Mouse (Mus musculus) limb, embryonic 14.5 days (tissue): ENCODE measurements around the gene Smc1b. TPM values are rescaled to one million over a fixed set of nuclear protein-coding genes. Genes with fewer than 3 reads are reported as not detected.
"Not testable (repeated sequence)": the region's sequence is repeated elsewhere in the genome, so short reads cannot be mapped to it uniquely, and the experiment has no call there.

Source experiments
- ATAC-seq: fragments of 200-750 bp; cut with Nextera tagmentation; 2 replicates; pipeline ENCODE4 v1.8.0; 2017; ENCODE audit warnings: low read depth, moderate number of reproducible peaks, moderate TSS enrichment; ENCODE audit not compliant: low FRiP score
- DNase-seq: peaks from one replicate; pipeline ENCODE4 v3.0.0-alpha.2; 2015; ENCODE audit warnings: low spot score
- H3K27ac ChIP-seq: fragments of 300-500 bp; sonication (generic); replicated peaks from 2 replicates; pipeline ENCODE4 v1.5.1; 2014; ENCODE audit warnings: low read depth, mild to moderate bottlenecking, low read length, moderate library complexity, mixed read lengths
- H3K27me3 ChIP-seq: fragments of 300-500 bp; sonication (generic); 2 replicates; pipeline ENCODE4 v1.6.1; 2014; ENCODE audit warnings: low read length, mixed read lengths; ENCODE audit not compliant: control insufficient read depth, insufficient read depth
- H3K36me3 ChIP-seq: fragments of 300-500 bp; sonication (generic); 2 replicates; pipeline ENCODE4 v1.6.1; 2014; ENCODE audit warnings: mild to moderate bottlenecking, low read length, moderate library complexity, mixed read lengths; ENCODE audit not compliant: control insufficient read depth, insufficient read depth
- H3K4me1 ChIP-seq: fragments of 300-500 bp; sonication (generic); 2 replicates; pipeline ENCODE4 v1.6.1; 2014; ENCODE audit warnings: antibody characterized with exemption, low read length, mixed read lengths; ENCODE audit not compliant: control insufficient read depth, insufficient read depth
- H3K4me2 ChIP-seq: fragments of 300-500 bp; sonication (generic); replicated peaks from 2 replicates; pipeline ENCODE4 v1.6.1; 2014; ENCODE audit warnings: low read depth, mild to moderate bottlenecking, low read length, moderate library complexity; ENCODE audit not compliant: severe bottlenecking
- H3K4me3 ChIP-seq: fragments of 300-500 bp; sonication (generic); replicated peaks from 2 replicates; pipeline ENCODE4 v1.5.1; 2014; ENCODE audit warnings: low read length
- H3K9ac ChIP-seq: fragments of 300-500 bp; sonication (generic); 2 replicates; pipeline ENCODE4 v1.6.1; 2014; ENCODE audit warnings: mild to moderate bottlenecking, low read depth, low read length, moderate library complexity; ENCODE audit not compliant: severe bottlenecking
- H3K9me3 ChIP-seq: fragments of 300-500 bp; sonication (generic); 2 replicates; pipeline ENCODE4 v1.6.1; 2016; ENCODE audit warnings: low read length; ENCODE audit not compliant: control insufficient read depth
- POLR2A ChIP-seq: fragments of 200-500 bp; IDR thresholded peaks from 2 replicates; pipeline ENCODE4 v1.8.0; 2012; ENCODE audit warnings: inconsistent platforms, mild to moderate bottlenecking, moderate library complexity, borderline replicate concordance; ENCODE audit not compliant: insufficient read depth, insufficient read length; ENCODE audit errors: extremely low read depth
- WGBS: fragments of 180-500 bp; shearing (Covaris S2); extraction: QIAGEN DNeasy Blood & Tissue Kit; methylation state at CpG from one replicate; pipeline ENCODE4 v1.1.7; 2014; 5-methylcytosine and 5-hydroxymethylcytosine counted together
- polyA plus RNA-seq, 2 experiments: library from polyadenylated mRNA; depleted of rRNA in 1 of 2; stranded (reverse) in 1 of 2; unstranded in 1 of 2; fragments of >200 nt; fragmentation: Nextera tagmentation in 1 of 2; extraction: Ambion mirVana in 1 of 2; gene quantifications; 2 replicates each; pipeline versions ENCODE4 v1.2.1 to v1.2.3; 2012 to 2014

Smc1b gene
- polyA plus RNA-seq, 2 experiments = 0.52 to 0.72 TPM

GRCm38 (mm10) chr15:85036566-85037342, 95.0 kb downstream of the Smc1b start:
- DNase-seq (peak; percentile 94), ATAC-seq (peak; percentile 94)
- peaks cover 13% of the 10 kb centered on the region for H3K4me1 ChIP-seq
- peak overlapping the region; percentile 74 for H3K4me3 ChIP-seq
- no peaks in the 10 kb centered on the region for H3K27me3 ChIP-seq
- H3K27ac ChIP-seq = no peak overlapping the region
- peak overlapping the region; percentile 73 for H3K9ac ChIP-seq
- peak; percentile 54; the same call in 1 of the 2 replicates for TF ChIP-seq POLR2A
- no peaks in the 10 kb centered on the region for H3K9me3 ChIP-seq
- H3K36me3 ChIP-seq = no peaks in the 10 kb centered on the region
- peak overlapping the region; percentile 68 for H3K4me2 ChIP-seq
- under 1% methylated on average over 33 of the region's 75 CpGs for WGBS

GRCm38 (mm10) chr15:85033916-85034315, 97.8 kb downstream of the Smc1b start:
- DNase-seq, H3K4me3 ChIP-seq, H3K36me3 ChIP-seq, H3K27ac ChIP-seq, H3K4me2 ChIP-seq, H3K4me1 ChIP-seq, H3K27me3 ChIP-seq, ATAC-seq, H3K9me3 ChIP-seq, H3K9ac ChIP-seq: not testable (repeated sequence)
- WGBS = 39% methylated on average over 5 of the region's 7 CpGs

GRCm38 (mm10) chr15:85031866-85032265, 99.9 kb downstream of the Smc1b start:
- Histone ChIP-seq H3K9me3 (no peaks in the 10 kb centered on the region), H3K4me2 (no peak overlapping the region), H3K27me3 (no peaks in the 10 kb centered on the region), H3K4me1 (no peaks in the 10 kb centered on the region; the same call in 1 of the 2 replicates), H3K4me3 (no peak overlapping the region), H3K27ac (no peak overlapping the region), H3K9ac (no peak overlapping the region), H3K36me3 (no peaks in the 10 kb centered on the region)
- TF ChIP-seq POLR2A = no peak
- ATAC-seq (no peak), DNase-seq (no peak)
- WGBS = 45% methylated on average over 3 of the region's 3 CpGs

- H3K27me3 ChIP-seq, H3K9me3 ChIP-seq, DNase-seq, H3K4me2 ChIP-seq, H3K36me3 ChIP-seq, H3K4me3 ChIP-seq, H3K4me1 ChIP-seq, H3K9ac ChIP-seq, H3K27ac ChIP-seq, ATAC-seq: not testable (repeated sequence)
- 67% methylated on average over 1 of the region's 1 CpGs for WGBS
Measured at GRCm38 (mm10) chr15:85030643-85031042, 101.1 kb downstream of the Smc1b start.

- H3K4me2 ChIP-seq, H3K27ac ChIP-seq, H3K36me3 ChIP-seq, H3K4me1 ChIP-seq, ATAC-seq, H3K4me3 ChIP-seq, H3K9me3 ChIP-seq, H3K27me3 ChIP-seq, DNase-seq, H3K9ac ChIP-seq: not testable (repeated sequence)
- 37% methylated on average over 1 of the region's 1 CpGs for WGBS
Measured at GRCm38 (mm10) chr15:85028648-85029047, 103.1 kb downstream of the Smc1b start, which contains the start of gene Fam118a. TSS of gene Fam118a (plus strand) at chr15:85028948.
